Mouse (Mus musculus): ENCODE data around the gene Ncor2.

DNA sequence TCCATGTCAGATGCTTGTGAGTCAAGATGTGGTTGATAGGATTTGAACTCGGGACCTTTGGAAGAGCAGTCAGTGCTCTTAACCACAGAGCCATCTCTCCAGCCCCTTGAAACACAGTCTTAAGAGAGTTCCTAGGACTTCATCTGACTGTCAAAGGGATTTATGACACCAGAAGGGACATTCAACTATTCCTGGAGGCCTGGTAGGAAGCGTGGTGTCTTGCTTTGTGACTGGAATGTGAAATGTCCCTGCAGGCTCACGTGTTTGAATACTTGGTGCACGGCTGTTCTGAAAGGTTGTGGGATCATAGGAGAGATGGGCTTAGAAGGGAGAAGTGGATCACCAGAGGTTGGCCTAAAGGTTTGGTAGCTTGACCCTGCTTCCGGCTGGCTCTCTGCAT lies 192.4 kb downstream of the Ncor2 start:
- TF ChIP-seq CTCF (IDR thresholded peaks at IDR 0.05; ENCODE audit: low read depth) (no peak), EP300 (IDR thresholded peaks at IDR 0.05; ENCODE audit: low read depth) (no peak)

All from liver, embryonic 14.5 days (tissue).